Mouse (Mus musculus): Measurements from ENCODE around the gene Srp72.

DNA sequence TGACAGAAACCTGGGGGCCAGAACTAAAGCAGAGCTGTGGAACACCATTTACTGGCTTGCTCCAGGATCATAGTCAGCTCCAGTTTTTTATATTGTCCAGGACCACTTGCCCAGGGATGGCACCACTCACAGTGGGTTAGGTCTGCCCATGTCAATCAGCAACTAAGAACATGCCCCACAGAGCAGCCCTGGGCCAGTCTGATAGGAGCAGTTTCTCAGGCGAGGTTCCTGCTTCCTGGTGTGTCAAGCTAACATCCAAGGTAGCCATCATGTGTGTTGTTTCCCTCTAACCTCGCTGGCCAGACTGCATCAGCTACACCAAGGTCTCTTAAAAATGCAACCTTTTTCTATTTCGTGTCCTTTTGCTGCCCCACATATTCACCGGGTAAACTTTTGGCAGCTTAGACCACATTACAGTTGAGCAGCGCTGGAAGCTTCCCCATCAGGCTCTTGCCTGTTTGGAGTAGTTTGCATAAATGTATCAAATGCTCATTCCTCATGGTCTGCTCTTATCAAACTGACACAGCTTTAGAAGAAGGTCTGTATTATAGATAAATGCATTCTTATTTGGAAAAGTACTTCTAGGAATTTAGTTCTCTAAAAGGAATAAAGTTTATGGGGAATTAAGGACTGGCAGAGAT, 18.8 kb downstream of the Srp72 start:
- no peak for TF ChIP-seq CTCF (conservative IDR thresholded peaks at IDR 0.05; ENCODE audit: insufficient read depth, insufficient read length, low read depth, low read length)
- TF ChIP-seq POLR2A (IDR thresholded peaks at IDR 0.05; ENCODE audit: low read depth, low read length): no peak

Data from kidney, adult 2 months (tissue).